Mouse (Mus musculus): ENCODE measurements at regions not wholly inside any gene's neighbourhood (a gene's known extent, or its start where the extent isn't known, plus 50 kb on each side); places are given as distances from the start of the nearest gene placed in this dataset.

GRCm38 (mm10) chr6:98526882-98527440 lies 184.4 kb upstream of the Gm765 start:
- TF ChIP-seq CTCF (IDR thresholded peaks at IDR 0.05; ENCODE audit: borderline replicate concordance, insufficient read depth, low read length) (no peak), POLR2A (IDR thresholded peaks at IDR 0.05; ENCODE audit: low read depth, low read length) (no peak)

Data from embryonic fibroblast, embryonic 13.5 days (primary cell).